Comparison of ENCODE assay signal across 16 mouse cellular contexts in genomic region chr9:54416238-54416637, GRCm38 (mm10).
DNase-seq lines count a peak whose midpoint lies in the region; ATAC-seq and TF ChIP-seq lines count a peak whose summit lies in the region.
"Had no signal": no experiment of that assay in that cellular context is flagged by ENCODE, and none has a peak within 500 bp of the region (broad histone marks: within the 10 kb centered on the region; RNA-seq: fewer than 3 reads in every experiment).

No protein-coding gene starts in this region.

- H3K36me3 ChIP-seq in hindbrain, embryonic 11.5 days (ENCODE audit: control insufficient read depth, insufficient read depth, low read length): no peaks in the 10 kb centered on the region
- H3K36me3 ChIP-seq in hindbrain, embryonic 12.5 days: 0 out of 2 replicates have a peak, but pooled peaks cover 4% of the 10 kb centered on the region
- H3K36me3 ChIP-seq in E14TG2a.4 (ENCODE audit: insufficient read depth, low read length): no peaks in the 10 kb centered on the region
- H3K36me3 ChIP-seq: kidney, embryonic 15.5 days; limb, embryonic 13.5 days; stomach, embryonic 15.5 days had no signal

- no peak overlapping the region for H3K9ac ChIP-seq in hindbrain, embryonic 11.5 days (ENCODE audit: low read depth, low read length)
- H3K9ac ChIP-seq in hindbrain, embryonic 12.5 days: no peak overlapping the region
- H3K9ac ChIP-seq: hindbrain, embryonic 14.5 days; kidney, embryonic 15.5 days; limb, embryonic 13.5 days; stomach, embryonic 15.5 days had no signal

- H3K4me1 ChIP-seq in hindbrain, embryonic 11.5 days (replicated peaks; ENCODE audit: control insufficient read depth, insufficient read depth, low read length): no peaks in the 10 kb centered on the region
- no peaks in the 10 kb centered on the region for H3K4me1 ChIP-seq in hindbrain, embryonic 12.5 days
- H3K4me1 ChIP-seq in E14TG2a.4 (replicated peaks; ENCODE audit: low read depth, low read length): no peaks in the 10 kb centered on the region
- H3K4me1 ChIP-seq: kidney, embryonic 15.5 days; limb, embryonic 13.5 days; stomach, embryonic 15.5 days had no signal

- no peak overlapping the region for H3K4me2 ChIP-seq in hindbrain, embryonic 11.5 days (replicated peaks; ENCODE audit: low read depth, low read length)
- no peak overlapping the region for H3K4me2 ChIP-seq in hindbrain, embryonic 12.5 days (replicated peaks)
- H3K4me2 ChIP-seq: heart, embryonic 11.5 days; hindbrain, embryonic 14.5 days; kidney, embryonic 15.5 days; limb, embryonic 13.5 days; stomach, embryonic 15.5 days had no signal

- H3K9me3 ChIP-seq in hindbrain, embryonic 11.5 days (ENCODE audit: control insufficient read depth, low read length): no peaks in the 10 kb centered on the region
- no peaks in the 10 kb centered on the region for H3K9me3 ChIP-seq in hindbrain, embryonic 12.5 days (replicated peaks)
- no peaks in the 10 kb centered on the region for H3K9me3 ChIP-seq in E14TG2a.4 (ENCODE audit: low read length)
- H3K9me3 ChIP-seq: kidney, embryonic 15.5 days; limb, embryonic 13.5 days; stomach, embryonic 15.5 days had no signal

- H3K4me3 ChIP-seq in hindbrain, embryonic 11.5 days (ENCODE audit: low read depth, low read length): no peak overlapping the region
- H3K4me3 ChIP-seq in hindbrain, embryonic 12.5 days: no peak overlapping the region
- H3K4me3 ChIP-seq in E14TG2a.4 (replicated peaks; ENCODE audit: low read length): no peak overlapping the region
- H3K4me3 ChIP-seq: kidney, embryonic 15.5 days; limb, embryonic 13.5 days; stomach, embryonic 15.5 days had no signal

- no peak for ATAC-seq in hindbrain, embryonic 11.5 days (ENCODE audit: low FRiP score)
- ATAC-seq in hindbrain, embryonic 12.5 days (ENCODE audit: low FRiP score): no peak
- ATAC-seq in granulocyte monocyte progenitor cell, adult 5-6 weeks (replicated peaks; ENCODE audit: poor library complexity, severe bottlenecking): no peak

- no peaks in the 10 kb centered on the region for H3K27me3 ChIP-seq in hindbrain, embryonic 11.5 days (ENCODE audit: control insufficient read depth, insufficient read depth, low read length)
- no peaks in the 10 kb centered on the region for H3K27me3 ChIP-seq in hindbrain, embryonic 12.5 days
- no peaks in the 10 kb centered on the region for H3K27me3 ChIP-seq in E14TG2a.4 (ENCODE audit: insufficient read depth, low read length)
- H3K27me3 ChIP-seq: kidney, embryonic 15.5 days; limb, embryonic 13.5 days; stomach, embryonic 15.5 days had no signal

- DNase-seq in hindbrain, embryonic 11.5 days (ENCODE audit: low spot score): peak; percentile 4
- peak; percentile 50 for DNase-seq in 3T3-L1 (ENCODE audit: low read depth, low spot score)
- DNase-seq in embryo, embryonic 10.5 days (ENCODE audit: low spot score): peak; percentile 29
- no peak for DNase-seq in cerebellum, adult 11 months
- DNase-seq: adrenal gland, postnatal 25 days; lung, postnatal 10 days; right cerebral cortex, postnatal 4 days; thymus, postnatal 4 days had no signal

- peak; percentile 47 for TF ChIP-seq CTCF in E14TG2a.4 (conservative IDR thresholded peaks at IDR 0.05; ENCODE audit: low read length)

- WGBS in hindbrain, embryonic 11.5 days: 92% methylated on average over 2 of the region's 2 CpGs
- 91% methylated on average over 2 of the region's 2 CpGs for WGBS in hindbrain, embryonic 12.5 days

- no peak overlapping the region for H3K27ac ChIP-seq in hindbrain, embryonic 11.5 days (ENCODE audit: low read depth, low read length)
- H3K27ac ChIP-seq in hindbrain, embryonic 12.5 days: no peak overlapping the region
- H3K27ac ChIP-seq: hindbrain, embryonic 14.5 days; kidney, embryonic 15.5 days; limb, embryonic 13.5 days; stomach, embryonic 15.5 days had no signal
